Mouse (Mus musculus) erythroblast, embryonic 14.5 days (primary cell): ENCODE results near the gene Slc4a5. TPM values are rescaled to one million over a fixed set of nuclear protein-coding genes. Genes with fewer than 3 reads are reported as not detected.
"Not testable (repeated sequence)": the region's sequence is repeated elsewhere in the genome, so short reads cannot be mapped to it uniquely, and the experiment has no call there.

ENCODE experiments used
- H3K27me3 ChIP-seq: 2 replicates; pipeline ENCODE4 v1.6.1; 2012; ENCODE audit warnings: inconsistent platforms; ENCODE audit not compliant: control insufficient read depth
- H3K36me3 ChIP-seq: 2 replicates; pipeline ENCODE4 v1.6.1; 2012; ENCODE audit warnings: mild to moderate bottlenecking, inconsistent platforms; ENCODE audit not compliant: control insufficient read depth
- H3K4me1 ChIP-seq: 2 replicates; pipeline ENCODE4 v1.6.1; 2012; ENCODE audit warnings: inconsistent platforms; ENCODE audit not compliant: control insufficient read depth
- H3K4me3 ChIP-seq: replicated peaks from 2 replicates; pipeline ENCODE3; 2012; ENCODE audit warnings: moderate library complexity, mild to moderate bottlenecking, inconsistent platforms
- H3K9me3 ChIP-seq: 2 replicates; pipeline ENCODE4 v1.6.1; 2012; ENCODE audit warnings: low read length, inconsistent platforms, mixed read lengths; ENCODE audit not compliant: control insufficient read depth
- GATA1 ChIP-seq: IDR thresholded peaks from 2 replicates; pipeline ENCODE4 v1.6.1; 2012; ENCODE audit warnings: low read length, inconsistent platforms, mixed read lengths
- TAL1 ChIP-seq: IDR thresholded peaks from 3 replicates; pipeline ENCODE4 v1.6.1; 2012; ENCODE audit warnings: low read length, inconsistent platforms, mixed read lengths
- polyA plus RNA-seq: library from polyadenylated mRNA; stranded (reverse); fragments of >175 nt; gene quantifications from 2 replicates; pipeline ENCODE4 v1.2.3, GENCODE M21; 2012

The Slc4a5 gene
- polyA plus RNA-seq, 1 experiment: 1.8 TPM

DNA sequence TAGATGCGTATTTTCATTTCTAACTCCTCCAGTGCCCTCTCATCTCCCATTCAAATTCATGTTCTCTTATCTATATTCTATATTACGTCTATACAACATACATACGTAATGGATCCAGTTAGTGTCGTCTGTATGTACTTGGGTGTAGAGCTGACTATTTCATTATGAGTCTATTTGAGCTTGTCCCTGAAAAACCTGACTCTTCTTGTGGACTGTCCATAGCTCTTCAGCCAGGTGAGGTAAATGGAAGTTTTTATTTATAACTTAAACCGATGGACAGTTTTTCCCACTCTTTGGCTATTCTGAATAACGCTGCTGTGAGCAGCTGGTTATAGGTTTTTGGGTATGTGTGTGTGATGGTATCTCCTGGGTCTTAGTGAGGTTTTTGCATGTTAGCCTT is 107.1 kb downstream of the Slc4a5 start:
- H3K4me3 ChIP-seq: peak overlapping the region; percentile 77
- peaks cover 46% of the 10 kb centered on the region for H3K4me1 ChIP-seq
- TF ChIP-seq TAL1: no peak
- TF ChIP-seq GATA1: no peak
- H3K36me3 ChIP-seq: peaks cover 66% of the 10 kb centered on the region
- no peaks in the 10 kb centered on the region for H3K27me3 ChIP-seq
- peaks cover 3% of the 10 kb centered on the region for H3K9me3 ChIP-seq

DNA sequence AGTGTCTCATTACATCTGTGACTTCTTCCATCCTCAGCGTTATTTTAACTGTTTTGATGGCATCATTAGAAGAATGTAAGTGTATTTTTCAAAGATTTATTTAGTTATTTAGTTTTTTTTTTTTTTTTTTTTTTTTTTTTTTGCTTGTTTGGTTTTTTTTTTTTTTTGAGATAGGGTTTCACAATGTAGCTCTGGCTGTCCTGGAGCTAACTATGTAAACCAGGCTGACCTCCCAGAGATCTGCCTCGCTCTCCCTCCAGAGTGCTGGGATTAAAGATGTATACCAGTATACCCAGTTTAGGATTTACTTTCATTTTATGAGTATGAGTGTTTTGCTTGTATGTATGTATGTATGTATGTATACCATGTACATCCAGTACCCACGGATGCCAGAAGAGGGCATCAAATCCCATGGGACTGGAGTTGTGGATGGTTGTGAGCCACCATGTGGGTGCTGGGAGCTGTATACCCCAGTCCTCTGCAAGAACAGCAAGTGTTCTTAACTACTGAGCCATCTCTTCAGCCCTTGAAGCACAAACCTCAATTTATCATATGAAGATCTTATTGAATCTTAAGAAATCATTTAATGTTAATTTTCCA is 108.1 kb downstream of the Slc4a5 start:
- Histone ChIP-seq H3K9me3 (peaks cover 3% of the 10 kb centered on the region), H3K36me3 (peaks cover 66% of the 10 kb centered on the region), H3K27me3 (no peaks in the 10 kb centered on the region), H3K4me1 (peaks cover 43% of the 10 kb centered on the region), H3K4me3 (peak overlapping the region; percentile 77)
- no peak for TF ChIP-seq GATA1
- TF ChIP-seq TAL1: no peak

DNA sequence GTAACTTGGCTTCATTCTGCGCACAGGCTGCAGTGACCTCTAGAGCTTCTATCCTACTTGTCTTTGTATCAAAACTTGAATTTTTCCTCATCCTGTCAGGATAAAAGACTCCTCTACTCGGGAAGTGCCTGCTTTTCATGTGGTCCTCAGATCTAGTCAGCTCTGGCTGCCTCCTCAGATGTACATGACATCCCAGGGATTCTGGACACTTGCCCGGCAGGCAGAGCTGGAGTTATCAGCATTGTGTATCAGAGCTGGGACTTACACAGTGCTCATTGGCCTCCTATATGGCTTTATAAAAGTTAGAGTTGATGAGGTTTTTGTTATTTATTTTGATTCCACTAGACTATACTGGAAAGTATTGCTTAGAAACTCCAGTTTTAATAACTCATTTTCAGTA is 121.8 kb downstream of the Slc4a5 start:
- TF ChIP-seq TAL1 (no peak), GATA1 (no peak)
- Histone ChIP-seq H3K9me3 (no peaks in the 10 kb centered on the region), H3K27me3 (no peaks in the 10 kb centered on the region), H3K36me3 (peaks cover 90% of the 10 kb centered on the region), H3K4me3 (no peak overlapping the region), H3K4me1 (peaks cover 3% of the 10 kb centered on the region)

DNA sequence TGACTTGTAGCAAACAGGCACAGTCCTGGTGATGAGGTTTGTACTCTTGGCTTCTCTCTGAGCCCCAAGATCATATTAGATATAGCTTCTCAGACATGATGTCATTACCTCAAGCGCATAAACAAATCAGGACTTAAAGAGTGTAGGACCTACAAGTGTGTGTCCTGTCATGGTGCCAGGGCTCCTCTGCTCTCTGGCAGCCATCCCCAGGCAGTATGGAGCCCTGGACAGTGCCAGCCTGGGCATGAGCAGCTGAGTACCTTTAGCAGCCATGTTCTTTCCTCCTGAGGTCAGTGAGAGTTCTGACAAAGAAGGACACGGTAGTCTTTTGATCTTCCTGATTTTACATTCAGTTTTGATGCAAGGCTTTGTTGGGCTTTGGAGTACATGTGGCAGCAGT is 123.3 kb downstream of the Slc4a5 start:
- Histone ChIP-seq H3K27me3 (no peaks in the 10 kb centered on the region), H3K4me3 (no peak overlapping the region), H3K4me1 (peaks cover 11% of the 10 kb centered on the region), H3K36me3 (peaks cover 85% of the 10 kb centered on the region), H3K9me3 (no peaks in the 10 kb centered on the region)
- TF ChIP-seq TAL1: no peak
- TF ChIP-seq GATA1: no peak

DNA sequence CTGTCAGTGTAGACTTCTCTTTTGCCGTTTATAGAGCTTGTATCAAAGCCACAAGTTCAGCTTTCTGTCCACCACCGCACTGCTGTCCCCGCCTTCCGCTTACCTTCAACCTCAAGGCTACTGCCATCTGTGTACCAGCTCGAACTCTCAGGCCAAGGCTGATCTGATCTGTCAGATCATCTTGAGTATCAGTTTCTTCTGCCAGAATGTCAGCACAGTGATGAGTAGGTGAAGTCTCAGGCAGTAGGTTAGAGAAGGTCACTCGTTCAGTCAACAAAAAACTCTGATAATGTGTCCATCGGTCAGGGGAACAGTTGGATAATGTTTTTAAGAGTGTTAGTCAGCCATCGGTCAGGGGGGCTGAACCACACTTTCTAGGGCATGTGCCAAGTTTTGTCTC is 125.7 kb downstream of the Slc4a5 start:
- H3K27me3 ChIP-seq, H3K4me3 ChIP-seq: not testable (repeated sequence)
- H3K36me3 ChIP-seq: peaks cover 79% of the 10 kb centered on the region

DNA sequence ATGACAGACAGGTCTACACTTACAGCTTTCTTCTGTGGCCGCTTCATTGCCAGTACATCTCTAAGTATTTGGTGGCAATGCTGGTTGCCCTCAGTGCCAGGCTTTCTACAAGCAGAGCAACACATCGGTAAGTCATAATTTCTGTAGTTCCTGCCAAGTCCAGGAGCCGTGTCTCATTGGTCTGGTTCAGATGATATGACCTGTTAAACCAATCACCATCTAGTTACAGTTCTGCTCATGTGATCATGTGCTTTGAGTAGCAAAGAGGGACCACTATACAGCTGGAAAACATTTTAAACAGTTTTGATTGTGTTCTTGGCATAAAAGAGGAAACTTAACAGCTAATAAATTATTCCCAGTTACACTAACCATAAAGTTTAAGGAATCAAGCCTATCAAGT is 128.3 kb downstream of the Slc4a5 start:
- peaks cover 78% of the 10 kb centered on the region for H3K36me3 ChIP-seq
- H3K9me3 ChIP-seq: no peaks in the 10 kb centered on the region
- H3K27me3 ChIP-seq: no peaks in the 10 kb centered on the region
- TF ChIP-seq GATA1 (no peak), TAL1 (no peak)
- H3K4me1 ChIP-seq: peaks cover 55% of the 10 kb centered on the region
- H3K4me3 ChIP-seq: no peak overlapping the region

More for the DNA sequence above, 125.7 kb downstream of the Slc4a5 start:
- peaks cover 29% of the 10 kb centered on the region for H3K4me1 ChIP-seq
- H3K9me3 ChIP-seq: not testable (repeated sequence)

DNA sequence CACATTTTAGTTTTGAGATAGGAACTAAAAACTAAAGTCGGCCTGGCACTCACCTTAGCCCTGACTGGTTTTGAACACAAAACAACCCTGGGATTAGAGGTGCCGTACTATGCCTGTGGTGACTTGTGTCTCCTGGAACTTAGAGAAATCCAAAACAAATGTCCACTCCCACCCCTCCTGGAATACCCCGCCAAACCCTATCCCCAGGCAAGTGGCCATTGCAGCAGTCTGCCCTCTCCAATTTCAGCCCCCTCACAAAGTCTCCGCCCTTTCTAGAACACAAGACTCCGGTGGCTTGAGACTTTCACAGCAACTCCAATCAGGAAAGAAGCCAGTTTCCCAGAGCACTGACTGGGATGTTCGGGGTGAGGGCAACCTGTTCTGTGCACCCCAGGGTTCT is 129.2 kb downstream of the Slc4a5 start, which contains the start of gene Bola3:
TSS of gene Bola3 (plus strand) at position 275 of the 400 bp plus-strand sequence.
- Histone ChIP-seq H3K9me3 (no peaks in the 10 kb centered on the region), H3K27me3 (no peaks in the 10 kb centered on the region), H3K4me3 (peak within 1 kb of the TSS; percentile 82), H3K4me1 (peaks cover 64% of the 10 kb centered on the region), H3K36me3 (peaks cover 78% of the 10 kb centered on the region)
- no peak for TF ChIP-seq GATA1
- no peak for TF ChIP-seq TAL1

DNA sequence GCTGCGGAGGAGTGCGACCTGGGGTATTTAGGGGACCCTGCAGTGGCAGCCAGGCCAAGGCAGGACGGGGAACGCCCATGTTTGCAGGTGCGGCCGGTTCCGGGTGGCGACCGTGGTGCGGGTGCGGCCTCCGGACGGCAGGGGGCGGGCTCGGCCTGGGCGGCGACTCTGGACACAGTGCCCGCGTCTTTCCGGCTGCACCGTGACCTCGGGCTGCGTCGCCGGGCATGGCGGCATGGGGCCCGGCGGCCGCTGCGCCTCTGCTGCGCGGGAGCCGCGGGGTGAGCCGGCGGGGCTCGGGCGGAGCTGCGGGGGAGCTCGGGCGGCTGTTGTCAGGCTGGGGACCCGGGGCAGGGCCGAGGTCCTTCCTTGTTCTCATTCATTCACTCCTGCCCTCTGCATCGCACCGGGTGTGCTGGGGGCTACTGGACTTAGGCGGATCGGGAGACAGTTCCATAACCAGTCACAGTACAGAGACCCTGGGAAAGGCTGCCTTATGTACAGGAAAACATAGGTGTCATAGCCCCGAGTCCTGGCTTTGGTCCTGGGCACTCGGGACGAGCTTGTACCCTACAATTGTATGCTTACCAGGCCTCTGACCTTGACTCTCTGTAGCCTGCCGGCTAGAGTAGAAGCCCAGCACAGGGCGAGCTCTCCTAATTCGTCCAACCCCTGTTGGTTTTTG is 129.8 kb downstream of the Slc4a5 start:
- H3K4me1 ChIP-seq: peaks cover 68% of the 10 kb centered on the region
- H3K27me3 ChIP-seq: no peaks in the 10 kb centered on the region
- peak overlapping the region; percentile 82 for H3K4me3 ChIP-seq

DNA sequence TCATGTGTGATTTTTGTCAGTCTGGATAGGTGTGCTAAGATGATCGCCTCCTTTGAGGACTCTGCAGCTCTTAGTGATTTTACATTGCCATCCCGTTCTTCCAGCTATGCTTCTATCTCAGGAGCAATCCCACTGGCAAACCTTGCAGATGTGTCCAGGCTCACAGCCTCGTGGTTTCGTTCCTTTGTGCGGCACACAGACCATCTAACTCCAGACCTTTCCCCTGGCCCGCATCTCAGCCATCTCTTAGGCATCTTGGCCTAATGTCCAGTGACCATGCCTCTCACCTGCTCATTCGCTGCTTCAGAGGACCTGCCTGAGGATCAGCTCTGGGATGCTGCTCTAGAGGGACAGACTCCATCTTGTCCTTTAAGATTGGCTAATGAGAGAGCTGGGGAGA is 130.5 kb downstream of the Slc4a5 start:
- Histone ChIP-seq H3K27me3 (no peaks in the 10 kb centered on the region), H3K4me1 (peaks cover 76% of the 10 kb centered on the region), H3K36me3 (peaks cover 81% of the 10 kb centered on the region), H3K9me3 (no peaks in the 10 kb centered on the region), H3K4me3 (peak overlapping the region; percentile 82)
- TF ChIP-seq TAL1 (no peak), GATA1 (no peak)

More for the DNA sequence above, 129.8 kb downstream of the Slc4a5 start:
- H3K36me3 ChIP-seq: peaks cover 78% of the 10 kb centered on the region
- no peak for TF ChIP-seq GATA1
- no peak for TF ChIP-seq TAL1
- no peaks in the 10 kb centered on the region for H3K9me3 ChIP-seq
